Mouse (Mus musculus) testis, adult 2 months (tissue): ENCODE data around the gene Lekr1. TPM values are rescaled to one million over a fixed set of nuclear protein-coding genes. Genes with fewer than 3 reads are reported as not detected.

ENCODE experiments used
- H3K27ac ChIP-seq: fragments of 200-500 bp; 2 replicates; pipeline ENCODE4 v1.5.1; 2012; ENCODE audit warnings: low read depth, low read length; ENCODE audit not compliant: control insufficient read depth, insufficient read depth
- H3K27me3 ChIP-seq: fragments of 200-500 bp; 2 replicates; pipeline ENCODE4 v1.6.1; 2012; ENCODE audit warnings: mild to moderate bottlenecking, low read length, moderate library complexity; ENCODE audit not compliant: control insufficient read depth, insufficient read depth
- H3K36me3 ChIP-seq: fragments of 200-500 bp; 2 replicates; pipeline ENCODE4 v1.6.1; 2012; ENCODE audit warnings: mild to moderate bottlenecking, low read length; ENCODE audit not compliant: control insufficient read depth, insufficient read depth
- H3K4me1 ChIP-seq: fragments of 200-500 bp; 2 replicates; pipeline ENCODE4 v1.6.1; 2012; ENCODE audit warnings: low read length; ENCODE audit not compliant: control insufficient read depth, insufficient read depth
- H3K4me3 ChIP-seq: fragments of 200-500 bp; 2 replicates; pipeline ENCODE4 v1.5.1; 2012; ENCODE audit warnings: low read depth, mild to moderate bottlenecking, low read length, moderate library complexity, mixed read lengths; ENCODE audit not compliant: control insufficient read depth
- CTCF ChIP-seq: fragments of 200-500 bp; IDR thresholded peaks from 2 replicates; pipeline ENCODE4 v1.5.1; 2012; ENCODE audit warnings: low read depth, mild to moderate bottlenecking, inconsistent platforms, low read length, moderate library complexity; ENCODE audit not compliant: control insufficient read depth, insufficient read depth, insufficient replicate concordance
- POLR2A ChIP-seq: fragments of 200-500 bp; IDR thresholded peaks from 2 replicates; pipeline ENCODE4 v1.6.1; 2012; ENCODE audit warnings: low read depth, mild to moderate bottlenecking, inconsistent platforms, low read length, moderate library complexity; ENCODE audit not compliant: control insufficient read depth
- polyA plus RNA-seq: library from polyadenylated mRNA; depleted of rRNA; stranded (reverse); fragments of >200 nt; gene quantifications from 2 replicates; pipeline ENCODE4 v1.2.3, GENCODE M21; 2012

Lekr1 gene
- polyA plus RNA-seq, 1 experiment: 8.0 TPM

DNA sequence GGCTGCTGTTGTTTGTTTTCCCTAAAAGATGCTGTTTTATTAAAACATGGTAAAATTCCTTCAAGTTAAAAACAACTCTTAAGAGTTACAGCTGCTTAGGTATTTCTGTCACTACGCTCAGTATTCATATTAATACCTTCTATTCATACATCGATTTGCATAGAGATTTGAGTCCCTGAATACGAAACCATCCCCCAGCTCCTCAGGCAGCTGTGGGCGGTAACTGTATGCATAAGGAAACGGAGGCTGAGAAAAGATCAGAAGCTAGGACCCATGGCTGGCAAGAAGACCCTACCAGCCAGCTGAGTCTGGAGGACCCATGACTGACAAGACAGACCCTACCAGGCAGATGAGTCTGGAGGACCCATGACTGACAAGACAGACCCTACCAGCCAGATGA lies 189.5 kb downstream of the Lekr1 start:
- H3K27me3 ChIP-seq: no peaks in the 10 kb centered on the region
- no peak overlapping the region for H3K4me3 ChIP-seq
- H3K4me1 ChIP-seq: no peaks in the 10 kb centered on the region; the same call in 1 of the 2 replicates
- no peak overlapping the region for H3K27ac ChIP-seq
- no peaks in the 10 kb centered on the region for H3K36me3 ChIP-seq
- TF ChIP-seq POLR2A (no peak), CTCF (no peak)

DNA sequence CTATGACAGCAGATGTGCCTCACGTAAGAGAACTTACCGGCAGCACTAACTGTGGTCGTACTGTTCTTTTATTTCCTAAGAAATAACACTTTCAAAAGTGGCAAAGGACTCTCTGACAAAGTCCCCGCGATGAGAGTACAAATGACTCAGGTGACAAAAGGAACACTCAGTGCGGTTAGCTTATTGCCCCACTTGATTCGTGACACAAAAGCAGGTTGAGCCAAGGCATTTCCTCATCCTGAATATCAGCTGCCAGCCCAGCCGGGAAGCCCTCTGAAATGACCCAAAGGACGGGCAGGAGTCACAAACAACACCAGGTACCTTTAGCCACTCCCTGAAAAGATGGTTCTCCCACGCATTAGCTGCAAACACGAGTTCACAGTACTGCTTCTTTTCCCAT lies 192.1 kb downstream of the Lekr1 start:
- Histone ChIP-seq H3K27me3 (no peaks in the 10 kb centered on the region), H3K27ac (no peak overlapping the region), H3K4me3 (no peak overlapping the region), H3K36me3 (no peaks in the 10 kb centered on the region), H3K4me1 (peaks cover under 1% of the 10 kb centered on the region)
- TF ChIP-seq CTCF: no peak
- no peak for TF ChIP-seq POLR2A

DNA sequence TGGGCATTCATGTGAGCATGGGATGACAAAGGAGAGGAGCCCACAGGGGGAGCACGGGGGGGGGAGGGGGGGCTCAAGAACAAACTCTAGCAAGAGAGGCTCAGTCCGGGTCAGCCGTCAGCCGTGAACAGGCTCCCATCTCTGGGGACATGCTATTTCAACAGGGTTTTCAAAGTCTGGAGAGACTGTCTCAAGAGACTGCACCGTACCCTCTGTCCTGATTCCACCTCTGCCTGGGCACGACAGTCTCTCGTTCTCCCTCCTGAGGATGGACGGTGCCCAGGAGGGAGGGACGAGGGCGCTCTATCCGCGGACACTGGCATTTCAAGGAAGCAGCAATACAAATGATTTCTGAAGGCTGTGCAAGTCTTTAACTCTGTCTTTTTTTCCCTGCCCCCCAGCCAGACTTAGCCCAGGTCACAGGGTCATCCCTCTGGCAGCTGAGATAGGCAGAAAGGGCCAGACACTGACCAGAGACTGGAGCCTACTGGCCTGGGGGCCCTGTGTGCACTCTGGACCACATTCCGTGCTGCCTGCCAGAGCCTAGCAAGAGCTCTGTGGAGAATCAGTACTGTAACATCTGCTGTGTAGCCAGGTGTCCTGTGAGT lies 192.8 kb downstream of the Lekr1 start:
- TF ChIP-seq CTCF: no peak
- TF ChIP-seq POLR2A: no peak
- Histone ChIP-seq H3K4me3 (no peak overlapping the region), H3K27ac (no peak overlapping the region), H3K36me3 (no peaks in the 10 kb centered on the region), H3K4me1 (peaks cover 6% of the 10 kb centered on the region), H3K27me3 (no peaks in the 10 kb centered on the region)

DNA sequence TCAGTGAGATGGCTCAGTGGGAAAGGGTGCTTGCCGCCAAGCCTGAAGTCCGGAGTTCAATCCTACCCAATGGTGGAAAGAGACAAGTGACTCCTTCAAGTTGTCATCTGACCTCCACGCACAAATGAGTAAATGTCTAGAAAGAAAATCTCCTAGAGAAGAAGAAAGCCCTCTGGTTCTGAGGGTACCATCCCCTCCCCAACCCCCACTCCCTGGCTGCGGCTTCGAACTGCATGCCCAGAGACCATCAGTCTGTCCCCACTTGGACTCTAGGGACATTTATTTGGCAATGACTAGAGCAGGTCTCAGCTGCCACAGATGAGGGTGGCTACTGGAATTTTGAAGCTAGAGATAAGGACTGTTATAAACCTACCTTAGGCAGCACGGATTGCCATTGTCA lies 193.7 kb downstream of the Lekr1 start:
- Histone ChIP-seq H3K36me3 (no peaks in the 10 kb centered on the region), H3K27ac (no peak overlapping the region), H3K27me3 (no peaks in the 10 kb centered on the region), H3K4me3 (no peak overlapping the region), H3K4me1 (peaks cover 8% of the 10 kb centered on the region)
- no peak for TF ChIP-seq CTCF
- no peak for TF ChIP-seq POLR2A

DNA sequence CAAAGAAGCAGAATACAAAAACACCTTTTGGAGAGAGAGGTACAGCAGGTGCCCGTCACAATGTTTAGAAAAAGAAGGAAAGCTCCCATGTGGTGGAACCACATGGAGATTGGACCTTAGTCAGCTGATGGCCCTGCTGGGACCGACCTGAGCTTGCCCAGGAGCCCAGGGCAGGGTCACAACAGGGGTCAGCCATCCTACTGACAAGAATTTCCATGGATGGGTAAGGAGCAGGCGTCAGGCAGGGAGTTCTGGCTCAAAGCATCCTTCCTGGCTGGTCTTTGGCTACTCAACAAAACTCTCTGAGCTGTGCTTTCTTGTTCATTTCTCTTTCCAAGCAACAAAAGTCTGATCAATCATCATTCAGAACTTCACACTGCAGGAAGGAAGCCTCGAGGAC lies 194.9 kb downstream of the Lekr1 start:
- H3K4me3 ChIP-seq: no peak overlapping the region
- TF ChIP-seq CTCF (no peak), POLR2A (no peak)
- peaks cover 8% of the 10 kb centered on the region for H3K4me1 ChIP-seq
- H3K27me3 ChIP-seq: no peaks in the 10 kb centered on the region
- no peak overlapping the region for H3K27ac ChIP-seq
- H3K36me3 ChIP-seq: no peaks in the 10 kb centered on the region

DNA sequence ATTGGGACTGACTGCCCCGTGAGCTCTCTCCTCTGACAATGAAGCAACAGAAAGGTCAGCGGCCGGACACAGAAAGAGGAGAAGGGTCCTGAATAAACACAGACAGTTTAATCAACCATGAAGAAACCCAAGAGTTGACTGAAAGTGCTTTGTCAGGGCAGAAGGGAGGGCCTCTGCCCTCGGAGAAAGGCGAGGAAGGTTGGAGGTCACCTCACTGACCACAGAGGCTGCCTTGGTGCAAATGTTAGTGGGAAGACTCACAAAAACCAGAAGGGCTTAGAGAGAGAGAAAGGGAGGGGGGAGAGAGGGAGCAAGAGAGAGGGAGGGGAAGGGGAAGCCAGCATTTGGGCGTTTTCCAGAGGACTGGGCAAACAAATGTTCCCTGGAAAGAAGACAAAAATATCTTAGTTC lies 195.4 kb downstream of the Lekr1 start:
- no peak for TF ChIP-seq POLR2A
- no peak for TF ChIP-seq CTCF
- Histone ChIP-seq H3K27ac (no peak overlapping the region), H3K4me3 (no peak overlapping the region), H3K36me3 (no peaks in the 10 kb centered on the region), H3K27me3 (no peaks in the 10 kb centered on the region), H3K4me1 (peaks cover 8% of the 10 kb centered on the region)

DNA sequence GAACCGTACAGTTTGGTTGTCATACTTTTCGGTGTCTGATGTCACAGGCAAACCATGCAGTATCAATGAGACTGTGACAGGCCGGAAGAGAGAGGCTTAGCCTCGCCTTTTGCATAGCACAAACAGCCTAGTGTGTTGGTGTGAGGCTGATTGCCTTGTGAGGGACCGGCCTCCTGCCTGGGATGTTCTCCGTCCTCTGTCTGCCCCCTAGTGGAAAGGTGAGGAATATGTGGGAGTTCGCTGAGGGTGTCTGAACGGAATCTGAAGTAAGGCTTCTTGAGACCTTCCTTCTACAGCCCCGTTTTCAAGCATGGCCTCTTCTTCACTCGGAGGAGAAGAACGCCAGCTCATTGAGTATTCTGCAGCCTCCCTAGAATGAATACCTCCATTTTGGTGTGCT lies 197.3 kb downstream of the Lekr1 start:
- H3K4me1 ChIP-seq: peaks cover 8% of the 10 kb centered on the region
- no peaks in the 10 kb centered on the region for H3K27me3 ChIP-seq
- no peak overlapping the region; the same call in 1 of the 2 replicates for H3K4me3 ChIP-seq
- no peak overlapping the region for H3K27ac ChIP-seq
- TF ChIP-seq POLR2A: no peak
- peak; percentile 89; the same call in 1 of the 2 replicates for TF ChIP-seq CTCF
- H3K36me3 ChIP-seq: no peaks in the 10 kb centered on the region
